Mouse (Mus musculus) thymus, adult 2 months (tissue): Measurements from ENCODE around the gene Clrn2.
A peak's percentile ranks its signal among the peaks of the same experiment; 100 is the strongest.

Source experiments
- CTCF ChIP-seq: fragments of 200-500 bp; IDR thresholded peaks from 2 replicates; pipeline ENCODE4 v1.5.1; 2012; ENCODE audit warnings: mild to moderate bottlenecking, control low read depth, low read length, moderate library complexity, borderline replicate concordance; ENCODE audit not compliant: control insufficient read depth, poor library complexity, insufficient read depth; ENCODE audit errors: extremely low read depth
- POLR2A ChIP-seq: fragments of 200-500 bp; IDR thresholded peaks from 2 replicates; pipeline ENCODE4 v1.6.1; 2012; ENCODE audit warnings: mild to moderate bottlenecking, low read length, control low read depth, moderate library complexity; ENCODE audit not compliant: control insufficient read depth, poor library complexity, insufficient read depth; ENCODE audit errors: extremely low read depth

- peak; percentile 61; the same call in 1 of the 2 replicates for TF ChIP-seq POLR2A
- peak; percentile 56; the same call in 1 of the 2 replicates for TF ChIP-seq CTCF
Measured at GRCm38 (mm10) chr5:45449831-45450716, 3.5 kb upstream of the Clrn2 start, which contains the start of gene Qdpr.
